Mouse (Mus musculus): ENCODE data around the gene Itm2c.

The Itm2c gene

DNA sequence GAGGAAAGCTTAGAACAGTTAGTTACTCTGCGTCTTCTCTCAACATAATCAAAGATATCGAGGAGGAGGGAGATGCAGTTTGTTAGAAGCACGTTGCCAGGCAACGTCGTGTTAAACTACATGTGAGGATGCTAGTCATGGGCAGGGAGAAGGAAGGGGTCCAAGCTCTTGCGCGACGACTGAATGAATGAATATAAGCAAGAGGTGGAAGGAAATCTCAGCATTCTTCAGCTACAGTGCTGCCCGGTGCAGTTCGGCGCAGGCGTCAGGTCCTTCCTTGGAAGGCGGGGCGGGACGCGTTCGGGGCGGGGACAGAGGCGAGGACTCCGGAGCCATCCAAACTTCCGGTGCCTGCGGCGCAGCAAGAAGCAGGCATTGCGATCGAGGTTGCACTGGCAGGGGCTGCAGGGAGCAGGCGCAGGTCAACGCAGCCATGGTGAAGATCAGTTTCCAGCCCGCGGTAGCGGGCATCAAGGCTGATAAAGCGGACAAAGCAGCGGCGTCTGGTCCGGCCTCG lies at the start of gene Itm2c:
Itm2c (plus strand) TSS at position 51 of the 517 bp plus-strand sequence.
- DNase-seq (ENCODE audit: low spot score in 2 of 2) = peak; percentile 77 to 79

DNA sequence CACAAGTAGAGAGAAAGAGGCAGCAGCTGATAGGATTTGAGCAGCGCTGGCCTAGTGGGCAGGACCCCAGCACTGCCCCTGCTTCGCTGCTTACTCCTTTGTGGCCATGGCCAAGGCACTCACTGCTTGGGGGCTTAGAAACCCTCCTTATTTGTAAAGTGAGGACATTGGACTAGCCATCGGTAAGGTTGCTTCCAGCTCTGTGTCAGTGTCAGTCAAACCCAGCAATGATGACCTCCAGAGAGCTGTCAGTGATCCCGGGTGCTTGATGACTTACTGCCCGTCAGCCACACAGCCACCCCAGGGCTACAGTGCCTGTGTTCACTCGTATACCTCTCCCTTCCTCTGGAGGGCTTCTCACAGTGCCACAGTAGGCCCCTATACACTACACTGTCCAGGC lies 49.1 kb upstream of the Itm2c start:
- DNase-seq (ENCODE audit: low spot score in 2 of 2) = no peak

DNA sequence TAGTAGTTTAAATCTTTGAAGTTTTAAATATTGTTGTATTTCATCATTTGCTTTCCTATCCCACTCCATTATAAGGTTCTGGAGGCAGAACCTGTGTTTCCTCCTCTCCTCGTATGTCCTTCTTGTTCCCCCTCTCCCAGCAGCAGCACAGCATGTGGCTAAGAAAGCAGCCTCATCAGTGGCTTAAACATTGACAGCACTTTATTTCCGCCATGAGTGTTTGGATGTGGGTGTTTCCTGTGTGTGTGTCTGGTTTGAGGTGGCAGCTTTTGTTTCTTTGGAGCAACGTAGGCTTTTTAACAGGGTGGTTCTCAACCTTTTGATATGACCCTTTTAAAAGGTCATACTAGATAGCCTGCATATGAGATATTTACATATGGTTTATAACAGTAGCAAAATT lies 48.6 kb upstream of the Itm2c start:
- no peak for DNase-seq (ENCODE audit: low spot score in 2 of 2)

GRCm38 (mm10) chr1:85849016-85849415 lies 45.1 kb upstream of the Itm2c start:
- no peak for DNase-seq (ENCODE audit: low spot score in 2 of 2)

DNA sequence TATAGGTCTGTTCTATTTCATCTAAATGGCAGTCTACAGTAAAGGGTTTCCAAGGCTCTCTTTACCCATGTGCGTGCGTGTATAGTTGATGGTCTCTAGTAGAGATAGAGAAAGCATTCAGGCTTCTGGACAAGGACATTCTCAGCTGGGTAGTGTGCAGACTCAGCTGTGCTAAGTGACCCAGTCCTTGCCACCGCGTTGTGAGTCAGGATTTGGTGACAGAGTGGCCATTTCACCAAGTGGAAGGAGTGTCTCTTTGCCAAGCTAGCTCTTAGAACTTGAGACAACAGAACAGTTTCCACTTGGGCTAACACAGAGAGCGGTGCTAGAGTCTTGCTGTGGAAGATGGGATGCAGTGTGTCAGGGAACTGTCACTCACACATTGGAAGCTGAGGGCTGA lies 43.2 kb upstream of the Itm2c start:
- no peak for DNase-seq (ENCODE audit: low spot score in 2 of 2)

GRCm38 (mm10) chr1:85852996-85853689 lies 40.9 kb upstream of the Itm2c start:
- peak; percentile 51 to 68 for DNase-seq (ENCODE audit: low spot score in 2 of 2)

DNA sequence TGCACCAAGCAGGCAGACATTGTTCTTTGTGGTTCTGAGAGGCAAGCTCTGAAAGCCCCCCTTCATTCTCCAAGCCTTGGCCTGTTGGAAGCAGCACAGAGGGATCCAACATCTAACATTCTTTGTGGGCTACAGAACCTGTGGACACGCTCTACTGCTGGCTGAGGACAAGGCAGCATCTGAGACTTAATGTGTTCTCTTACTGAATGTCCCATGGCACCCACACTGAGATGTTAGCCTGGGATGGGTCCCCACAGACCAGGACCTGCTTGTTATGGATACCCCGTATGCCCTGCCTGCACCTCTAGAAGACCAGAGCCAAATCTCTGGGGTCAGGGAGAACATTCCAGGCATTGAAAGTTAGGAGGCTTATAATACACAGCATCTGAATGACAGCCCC lies 40.2 kb upstream of the Itm2c start:
- no peak for DNase-seq (ENCODE audit: low spot score in 2 of 2)

DNA sequence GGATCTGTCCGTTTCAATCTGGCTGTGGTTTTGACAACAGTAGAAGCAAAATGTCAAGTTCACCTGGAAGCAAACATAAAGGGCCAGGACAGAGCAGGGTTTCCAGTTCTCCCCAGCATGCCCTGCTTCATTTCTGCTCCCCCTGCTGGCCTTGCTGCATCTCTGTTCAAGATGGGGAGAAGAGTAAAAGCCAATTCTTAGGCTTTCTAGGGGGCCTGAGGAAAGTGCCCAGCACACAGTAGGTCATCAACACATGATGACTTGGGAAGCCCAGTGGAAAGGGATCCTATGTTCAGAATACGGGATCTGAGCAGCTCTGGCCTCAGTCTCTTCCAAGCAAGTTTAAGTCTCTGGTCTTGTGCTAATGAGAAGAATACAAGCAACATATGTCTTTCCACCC lies 39.6 kb upstream of the Itm2c start:
- peak in 1 of 2 experiments; percentile 11 for DNase-seq (ENCODE audit: low spot score in 2 of 2)

GRCm38 (mm10) chr1:85856266-85856665 lies 37.8 kb upstream of the Itm2c start:
- no peak for DNase-seq (ENCODE audit: low spot score in 2 of 2)

- DNase-seq (ENCODE audit: low spot score in 2 of 2) = no peak
Observed at GRCm38 (mm10) chr1:85857261-85857754, 36.8 kb upstream of the Itm2c start.

DNA sequence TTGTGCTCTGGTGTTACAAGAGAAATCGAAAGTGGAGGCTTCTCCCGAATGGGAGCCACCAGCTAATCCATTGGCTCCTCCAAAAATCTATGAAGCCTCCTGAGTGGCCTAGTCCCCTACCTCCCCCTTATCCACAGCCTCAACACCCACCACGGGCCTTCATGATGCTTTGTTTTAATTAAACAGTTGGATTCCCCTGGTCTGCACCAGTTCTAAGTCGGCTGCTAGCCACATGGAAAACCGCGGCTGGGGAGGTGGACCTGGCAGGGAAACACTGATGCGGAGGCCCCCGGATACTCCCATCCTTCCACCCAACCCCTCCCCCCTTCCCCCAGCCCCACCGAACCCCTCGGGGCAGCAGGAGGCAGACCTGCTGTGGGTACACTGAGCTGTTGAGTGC lies 29.7 kb upstream of the Itm2c start:
- DNase-seq (ENCODE audit: low spot score in 2 of 2) = peak in 1 of 2 experiments; percentile 32

DNA sequence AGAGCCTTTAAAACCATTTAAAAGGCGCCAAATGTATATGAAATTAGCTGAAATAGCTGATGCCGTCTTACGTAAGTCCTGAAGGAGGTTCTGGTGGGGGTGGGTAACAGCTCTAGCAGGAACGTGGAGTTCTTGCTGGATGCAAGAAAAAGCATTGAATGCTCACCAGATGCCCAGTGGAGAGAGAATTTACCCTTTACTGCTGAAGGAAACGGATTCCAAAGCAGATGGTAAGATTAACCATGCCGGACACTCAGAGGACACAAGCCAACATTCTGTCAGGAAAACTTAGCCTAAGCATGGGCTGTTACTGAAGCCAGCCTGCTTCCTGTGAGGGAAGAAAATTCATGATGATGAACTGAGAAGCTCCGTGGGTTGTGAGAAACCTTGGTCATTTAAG lies 24.1 kb upstream of the Itm2c start:
- no peak for DNase-seq (ENCODE audit: low spot score in 2 of 2)

- DNase-seq (ENCODE audit: low spot score in 2 of 2) = no peak
Observed at GRCm38 (mm10) chr1:85870546-85870945, 23.5 kb upstream of the Itm2c start.

- no peak for DNase-seq (ENCODE audit: low spot score in 2 of 2)
Observed at GRCm38 (mm10) chr1:85882003-85882402, 12.1 kb upstream of the Itm2c start.

- no peak for DNase-seq (ENCODE audit: low spot score in 2 of 2)
Observed at GRCm38 (mm10) chr1:85887221-85887620, 6.9 kb upstream of the Itm2c start.

GRCm38 (mm10) chr1:85894748-85895360 lies 773 bp downstream of the Itm2c start:
- peak; percentile 37 to 43 for DNase-seq (ENCODE audit: low spot score in 2 of 2)

DNA sequence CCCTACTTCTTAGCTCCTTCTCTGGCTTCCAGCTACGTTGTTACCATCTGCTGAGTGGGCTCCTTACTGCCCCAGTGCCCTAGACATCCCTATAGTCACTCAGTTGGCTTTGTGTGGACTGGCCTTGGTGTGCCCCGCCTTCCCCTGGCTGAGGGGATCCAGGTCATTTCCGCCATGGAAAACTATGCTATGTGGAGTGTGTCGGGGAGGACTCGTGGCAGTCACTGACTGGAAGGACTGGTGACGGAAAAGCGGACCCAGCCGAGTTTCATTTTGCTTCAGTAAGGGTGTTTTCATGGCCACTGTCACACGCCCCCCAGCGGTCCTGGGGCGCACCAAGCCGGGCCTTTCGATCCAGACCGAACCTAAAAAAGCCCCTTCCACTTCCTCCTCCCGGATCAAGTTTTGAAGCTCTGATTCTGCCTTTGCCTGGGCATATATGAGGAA lies 1.3 kb downstream of the Itm2c start:
- DNase-seq (ENCODE audit: low spot score in 2 of 2) = peak; percentile 12 to 41

DNA sequence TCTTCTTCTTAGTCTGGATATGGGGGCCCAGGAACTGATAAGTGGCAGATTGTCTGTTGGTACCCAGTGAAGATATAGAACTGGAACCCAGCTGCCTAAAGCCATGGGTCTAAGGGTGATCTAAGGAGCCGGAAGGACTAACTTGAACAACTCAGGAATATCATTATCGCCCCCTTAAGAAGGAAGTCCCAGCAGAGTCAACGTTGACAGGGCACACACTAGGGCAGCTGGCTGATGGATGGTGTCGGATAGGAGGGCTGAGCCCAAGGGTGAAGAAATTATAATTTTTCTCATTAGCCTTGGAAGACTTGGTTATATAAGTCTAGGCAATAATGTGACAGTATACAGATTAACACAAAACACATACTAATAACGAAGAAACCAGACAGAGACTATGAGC lies 2.0 kb downstream of the Itm2c start:
- DNase-seq (ENCODE audit: low spot score in 2 of 2) = no peak

DNA sequence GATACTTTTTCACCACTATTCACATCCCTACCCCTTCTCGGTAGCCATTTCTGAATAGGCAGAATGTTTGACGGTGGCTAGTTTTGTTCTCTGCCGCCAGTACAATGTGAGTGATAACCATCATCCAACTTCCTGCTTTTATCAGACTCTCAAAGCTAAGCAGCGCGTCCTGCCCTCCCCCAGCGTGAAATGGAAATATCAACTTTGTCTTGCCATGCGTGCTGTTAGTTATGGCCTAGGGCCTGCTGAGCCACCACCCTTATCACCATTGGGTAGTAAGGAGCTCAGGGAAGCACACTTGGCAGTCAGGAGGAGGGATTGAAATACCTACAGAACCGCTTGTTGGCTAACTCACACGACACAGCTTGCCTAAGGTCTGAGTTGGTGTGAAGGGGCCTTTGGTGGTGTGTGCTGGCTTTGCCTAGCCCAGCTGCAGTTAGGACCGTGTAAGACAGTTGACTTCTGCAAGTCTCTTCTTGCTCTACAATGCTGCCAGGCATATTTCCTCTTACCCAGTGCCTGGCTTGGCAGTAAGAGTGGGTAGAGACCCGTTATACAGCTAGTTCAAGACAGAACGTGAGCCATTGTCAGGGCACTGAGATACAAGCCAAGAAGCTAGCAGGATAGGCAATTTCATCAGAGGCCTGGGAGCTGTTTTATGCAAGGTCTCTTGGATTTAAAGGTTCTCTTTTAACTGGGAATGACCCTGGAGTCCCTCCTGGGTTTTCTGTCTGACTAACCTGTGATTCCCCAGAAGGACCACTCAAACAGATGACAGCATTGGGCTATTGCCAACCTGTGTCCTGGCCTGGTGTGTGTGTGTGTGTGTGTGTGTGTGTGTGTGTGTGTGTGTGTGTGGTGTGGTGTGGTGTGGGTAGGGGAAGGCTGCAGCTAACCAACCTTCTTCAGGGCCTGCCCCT lies 3.0 kb downstream of the Itm2c start:
- DNase-seq (ENCODE audit: low spot score in 2 of 2) = no peak

DNA sequence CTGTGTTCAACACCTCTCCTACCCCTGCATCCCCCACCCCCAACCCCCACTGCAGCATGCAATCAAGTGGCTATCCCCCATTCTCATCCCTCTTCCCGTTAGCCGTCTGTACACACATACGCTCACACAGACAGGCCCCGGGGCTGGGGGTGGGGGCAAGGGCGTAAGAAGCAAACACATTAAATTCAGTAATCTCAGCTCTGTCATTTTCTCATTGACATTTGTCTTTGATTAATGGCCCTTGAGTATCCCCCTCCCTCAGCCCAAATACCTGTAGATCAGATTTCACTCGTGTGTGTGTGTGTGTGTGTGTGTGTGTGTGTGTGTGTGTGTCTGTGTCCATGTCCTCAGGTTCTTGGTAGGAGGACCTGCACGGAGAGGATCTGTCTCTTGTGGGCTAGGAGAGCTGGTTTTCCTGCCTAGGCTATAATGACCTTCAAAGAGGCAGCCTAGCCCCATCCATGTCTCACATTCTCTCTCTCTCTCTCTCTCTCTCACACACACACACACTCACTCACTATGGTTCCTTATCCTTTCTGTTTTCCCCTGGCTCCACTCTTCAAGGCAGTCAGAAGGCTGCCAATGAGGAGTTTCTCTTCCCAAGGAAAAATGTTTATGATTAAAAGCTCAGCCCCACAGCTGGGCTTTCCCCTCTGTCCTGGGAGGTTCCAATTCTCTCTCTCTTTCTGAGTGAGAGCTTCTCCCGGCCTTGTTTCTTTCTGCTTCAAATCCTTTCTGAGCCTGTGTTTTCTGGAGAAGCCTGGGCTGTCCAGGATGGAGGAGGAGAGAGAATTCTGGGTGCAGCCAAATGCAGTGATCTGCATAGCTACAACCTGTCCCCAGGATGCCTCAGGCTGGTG lies 4.0 kb downstream of the Itm2c start:
- DNase-seq (ENCODE audit: low spot score in 2 of 2) = no peak

- DNase-seq (ENCODE audit: low spot score in 2 of 2) = no peak
Observed at GRCm38 (mm10) chr1:85898761-85899387, 4.8 kb downstream of the Itm2c start.

All from thymus, postnatal 10 days (tissue).